ENCODE assay signal across 9 mouse cellular contexts in genomic region chr15:25047875-25048274, GRCm38 (mm10).
DNase-seq lines count a peak whose midpoint lies in the region; ATAC-seq lines count a peak whose summit lies in the region.
"Had no signal": no experiment of that assay in that cellular context is flagged by ENCODE, and none has a peak within 500 bp of the region (broad histone marks: within the 10 kb centered on the region; RNA-seq: fewer than 3 reads in every experiment).

No protein-coding gene starts in this region.

- no peaks in the 10 kb centered on the region for H3K4me1 ChIP-seq in embryonic facial prominence, embryonic 14.5 days (ENCODE audit: control insufficient read depth, insufficient read depth, low read length)
- no peaks in the 10 kb centered on the region for H3K4me1 ChIP-seq in limb, embryonic 10.5 days
- H3K4me1 ChIP-seq: heart, embryonic 15.5 days had no signal

- DNase-seq in cerebellum, postnatal 10 days = peak; percentile 82 to 84
- no peak for DNase-seq in cerebellum, adult 11 months
- DNase-seq in left cerebral cortex, postnatal 4 days = peak; percentile 69
- DNase-seq in left cerebral cortex, postnatal 36 days (ENCODE audit: low spot score in 2 of 2) = no peak
- DNase-seq in R1 (ENCODE audit: low read depth, low spot score) = peak; percentile 80
- peak; percentile 53 for DNase-seq in embryonic facial prominence, embryonic 14.5 days (ENCODE audit: low spot score)
- peak; percentile 59 for DNase-seq in limb, embryonic 10.5 days (ENCODE audit: low spot score)
- peak; percentile 29 for DNase-seq in retina, postnatal 7 days (ENCODE audit: low read depth, low spot score)

- H3K36me3 ChIP-seq in embryonic facial prominence, embryonic 14.5 days (ENCODE audit: control insufficient read depth, insufficient read depth, low read length) = no peaks in the 10 kb centered on the region
- H3K36me3 ChIP-seq in limb, embryonic 10.5 days = no peaks in the 10 kb centered on the region
- H3K36me3 ChIP-seq: heart, embryonic 15.5 days had no signal

- intact Hi-C loops in left cerebral cortex, postnatal 4 days (cut with DNase I) = no loop called here
- intact Hi-C loops in left cerebral cortex, postnatal 36 days (cut with DNase I) = loop anchor here (5.0 kb wide), 1 partner anchor 364 kb away; the partner anchor contains the start of gene Basp1

- no peak overlapping the region for H3K4me2 ChIP-seq in embryonic facial prominence, embryonic 14.5 days (ENCODE audit: low read depth, low read length)
- H3K4me2 ChIP-seq: heart, embryonic 15.5 days had no signal

- WGBS in embryonic facial prominence, embryonic 14.5 days = 17% methylated on average over 1 of the region's 1 CpGs
- 28% methylated on average over 1 of the region's 1 CpGs for WGBS in limb, embryonic 10.5 days

- ATAC-seq in embryonic facial prominence, embryonic 14.5 days (ENCODE audit: low read depth) = no peak

- H3K9me3 ChIP-seq in embryonic facial prominence, embryonic 14.5 days (ENCODE audit: control insufficient read depth, low read length) = no peaks in the 10 kb centered on the region
- no peaks in the 10 kb centered on the region for H3K9me3 ChIP-seq in limb, embryonic 10.5 days (replicated peaks)
- H3K9me3 ChIP-seq: heart, embryonic 15.5 days had no signal

- H3K27me3 ChIP-seq in embryonic facial prominence, embryonic 14.5 days (replicated peaks; ENCODE audit: control insufficient read depth, insufficient read depth, low read length) = no peaks in the 10 kb centered on the region
- no peaks in the 10 kb centered on the region for H3K27me3 ChIP-seq in limb, embryonic 10.5 days (ENCODE audit: low read depth, poor library complexity, severe bottlenecking)
- H3K27me3 ChIP-seq: heart, embryonic 15.5 days had no signal

- no peak overlapping the region for H3K4me3 ChIP-seq in embryonic facial prominence, embryonic 14.5 days (ENCODE audit: low read depth, low read length)
- H3K4me3 ChIP-seq in limb, embryonic 10.5 days = no peak overlapping the region
- H3K4me3 ChIP-seq: heart, embryonic 15.5 days had no signal

- H3K9ac ChIP-seq in embryonic facial prominence, embryonic 14.5 days (ENCODE audit: low read depth, low read length) = no peak overlapping the region
- H3K9ac ChIP-seq: heart, embryonic 15.5 days had no signal

- H3K27ac ChIP-seq in embryonic facial prominence, embryonic 14.5 days (replicated peaks; ENCODE audit: low read depth, low read length) = no peak overlapping the region
- H3K27ac ChIP-seq in limb, embryonic 10.5 days = no peak overlapping the region
- H3K27ac ChIP-seq: heart, embryonic 15.5 days had no signal

Comparison
In these comparisons a context has a peak if more than half of its experiments do, and no peak if none do; other contexts are left out.
1. DNase-seq: peak in cerebellum, postnatal 10 days (2 of 2), left cerebral cortex, postnatal 4 days (single experiment), R1 (single experiment), embryonic facial prominence, embryonic 14.5 days (single experiment), limb, embryonic 10.5 days (single experiment) and retina, postnatal 7 days (single experiment); none in cerebellum, adult 11 months (single experiment) and left cerebral cortex, postnatal 36 days (0 of 2).